Mouse (Mus musculus) v-Abl transformed pro-B cells (cell line): Measurements from ENCODE around the gene Actn4.
"Not testable (repeated sequence)": the region's sequence is repeated elsewhere in the genome, so short reads cannot be mapped to it uniquely, and the experiment has no call there.

ENCODE experiments used
- in situ Hi-C, 2 experiments: fragments of 400-800 bp; cut with MboI; formaldehyde crosslinking; loops; one replicate each; pipeline ENCODE4 v1.15.1; 2025; ENCODE audit not compliant: unreplicated experiment in 2 of 2

The Actn4 gene

DNA sequence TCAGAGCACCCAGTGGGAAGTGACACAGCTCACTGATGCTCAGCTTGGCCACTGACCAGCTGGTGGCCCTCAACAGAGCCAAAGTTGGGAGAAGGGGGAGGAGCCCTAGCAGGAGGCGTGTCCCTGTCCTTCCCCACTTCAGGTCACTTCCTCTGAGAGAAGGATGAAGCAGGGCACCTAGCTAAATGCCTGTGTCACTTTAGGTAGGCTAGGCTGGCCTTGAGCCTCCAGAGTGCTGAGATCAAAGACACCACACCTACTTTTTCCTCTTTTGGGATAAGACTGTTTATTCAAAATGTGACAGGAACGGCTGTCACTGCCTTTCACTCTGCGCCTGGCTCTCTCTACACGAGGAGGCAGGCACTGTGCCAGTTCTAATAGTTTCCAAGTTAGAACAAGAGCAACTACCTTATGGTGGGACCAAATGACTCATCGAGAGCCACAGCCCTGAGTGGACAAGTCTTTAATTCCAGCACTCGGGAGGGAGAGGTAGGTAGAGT, 9.7 kb upstream of the Actn4 start:
- in situ Hi-C loops: loop anchor here (5.0 kb wide), 1 partner anchor 65 kb away; no protein-coding TSS in a partner anchor

GRCm38 (mm10) chr7:28971029-28971428, 8.9 kb upstream of the Actn4 start:
- in situ Hi-C loops: loop anchor here (5.0 kb wide), 1 partner anchor 66 kb away; no protein-coding TSS in a partner anchor

- in situ Hi-C loops: loop anchor here (5.0 kb wide), 1 partner anchor 67 kb away; no protein-coding TSS in a partner anchor
Observed at GRCm38 (mm10) chr7:28969672-28970394, 7.7 kb upstream of the Actn4 start.

- in situ Hi-C loops: no loop called here
Observed at GRCm38 (mm10) chr7:28969271-28969670, 7.1 kb upstream of the Actn4 start.

DNA sequence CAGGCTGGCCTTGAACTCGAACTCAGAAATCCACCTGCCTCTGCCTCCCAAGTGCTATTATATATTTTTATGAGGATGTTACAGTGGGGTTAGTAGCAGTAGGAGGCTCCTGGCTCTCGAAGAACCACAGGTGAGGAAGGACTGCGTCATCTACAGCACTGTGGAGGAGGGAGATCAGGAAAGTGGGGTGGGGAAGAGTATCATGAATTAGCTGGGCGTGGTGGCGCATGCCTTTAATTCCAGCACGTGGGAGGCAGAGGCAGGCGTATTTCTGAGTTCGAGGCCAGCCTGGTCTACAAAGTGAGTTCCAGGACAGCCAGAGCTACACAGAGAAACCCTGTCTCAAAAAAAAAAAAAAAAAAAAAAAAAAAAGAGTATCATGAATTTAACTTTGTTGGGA, 6.0 kb upstream of the Actn4 start:
- in situ Hi-C loops: not testable (repeated sequence)

GRCm38 (mm10) chr7:28966751-28967505, 4.8 kb upstream of the Actn4 start:
- in situ Hi-C loops: no loop called here

DNA sequence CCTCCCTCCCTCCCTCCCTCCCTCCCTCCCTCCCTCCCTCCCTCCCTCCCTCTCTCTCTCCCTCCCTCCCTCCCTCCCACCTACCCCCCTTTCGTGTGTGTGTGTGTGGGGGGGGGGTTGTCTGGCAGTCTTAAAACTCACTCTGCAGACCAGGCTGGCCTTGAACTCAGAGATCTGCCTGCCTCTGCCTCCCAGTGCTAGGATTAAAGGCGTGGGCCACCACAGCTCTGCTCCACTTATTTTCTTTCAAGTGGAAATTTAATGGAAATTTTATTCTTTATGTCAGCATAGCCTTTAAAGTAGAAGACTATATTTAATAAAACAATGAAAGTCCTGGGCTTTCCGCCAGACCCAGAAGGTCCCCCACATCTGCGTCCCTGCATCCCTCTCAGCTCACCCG, 4.0 kb upstream of the Actn4 start:
- in situ Hi-C loops: no loop called here

- in situ Hi-C loops: no loop called here
Observed at GRCm38 (mm10) chr7:28965346-28965840, 3.3 kb upstream of the Actn4 start.

DNA sequence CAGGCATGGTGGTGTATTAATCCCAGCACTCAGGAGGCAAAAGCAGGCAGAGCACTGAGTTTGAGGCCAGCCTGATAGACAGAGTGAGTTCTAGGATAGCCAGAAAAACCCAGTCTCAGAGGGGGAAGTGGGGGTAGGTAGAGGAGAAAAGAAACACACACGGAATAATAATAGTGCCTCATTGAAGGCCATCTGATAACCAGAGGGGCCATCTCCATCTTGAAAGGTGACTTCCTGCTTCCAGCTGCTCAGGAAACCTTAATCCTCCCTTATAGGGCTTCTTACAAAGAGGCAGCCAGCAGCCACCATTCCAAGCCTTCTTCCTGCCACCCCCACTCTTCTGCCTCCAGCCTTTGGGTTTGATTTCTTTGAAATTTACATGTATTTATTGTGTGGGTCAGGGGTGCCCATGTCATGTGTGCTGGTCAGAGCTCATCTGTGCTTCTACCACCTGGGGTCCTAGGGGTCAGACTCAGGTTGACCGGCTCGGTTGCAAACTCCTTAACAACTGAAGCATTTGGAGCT, 1.3 kb upstream of the Actn4 start:
- in situ Hi-C loops: no loop called here

- in situ Hi-C loops: no loop called here
Observed at GRCm38 (mm10) chr7:28961584-28961926, 585 bp downstream of the Actn4 start.

- in situ Hi-C loops: no loop called here
Observed at GRCm38 (mm10) chr7:28960354-28961046, 1.6 kb downstream of the Actn4 start.

DNA sequence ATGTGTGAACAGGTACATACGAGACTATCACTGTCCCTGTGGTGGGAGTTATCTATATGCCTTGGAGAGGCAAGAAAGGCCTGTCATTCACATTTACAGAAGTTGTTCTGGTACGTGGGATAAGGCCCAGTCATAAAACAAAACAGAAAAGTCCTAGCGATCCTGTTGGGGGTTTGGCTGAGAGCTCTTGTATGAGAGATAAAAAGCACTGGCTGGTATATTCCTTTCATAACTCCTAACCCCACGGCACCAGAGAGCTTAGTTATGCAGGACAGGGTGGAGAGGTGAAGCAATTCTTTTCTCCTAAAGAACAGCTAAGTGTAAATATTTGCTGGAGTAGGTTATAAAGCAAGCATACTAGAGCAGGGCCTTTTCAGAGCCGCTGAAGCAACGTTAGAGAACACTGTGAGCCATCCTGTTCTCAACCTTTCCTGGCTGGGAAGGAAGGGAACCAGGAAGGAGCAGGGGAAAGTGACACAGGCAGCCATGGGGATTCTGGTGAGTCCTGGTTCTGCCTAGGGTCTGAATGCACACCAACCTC, 2.6 kb downstream of the Actn4 start:
- in situ Hi-C loops: no loop called here

- in situ Hi-C loops: no loop called here
Observed at GRCm38 (mm10) chr7:28958770-28959169, 3.4 kb downstream of the Actn4 start.

DNA sequence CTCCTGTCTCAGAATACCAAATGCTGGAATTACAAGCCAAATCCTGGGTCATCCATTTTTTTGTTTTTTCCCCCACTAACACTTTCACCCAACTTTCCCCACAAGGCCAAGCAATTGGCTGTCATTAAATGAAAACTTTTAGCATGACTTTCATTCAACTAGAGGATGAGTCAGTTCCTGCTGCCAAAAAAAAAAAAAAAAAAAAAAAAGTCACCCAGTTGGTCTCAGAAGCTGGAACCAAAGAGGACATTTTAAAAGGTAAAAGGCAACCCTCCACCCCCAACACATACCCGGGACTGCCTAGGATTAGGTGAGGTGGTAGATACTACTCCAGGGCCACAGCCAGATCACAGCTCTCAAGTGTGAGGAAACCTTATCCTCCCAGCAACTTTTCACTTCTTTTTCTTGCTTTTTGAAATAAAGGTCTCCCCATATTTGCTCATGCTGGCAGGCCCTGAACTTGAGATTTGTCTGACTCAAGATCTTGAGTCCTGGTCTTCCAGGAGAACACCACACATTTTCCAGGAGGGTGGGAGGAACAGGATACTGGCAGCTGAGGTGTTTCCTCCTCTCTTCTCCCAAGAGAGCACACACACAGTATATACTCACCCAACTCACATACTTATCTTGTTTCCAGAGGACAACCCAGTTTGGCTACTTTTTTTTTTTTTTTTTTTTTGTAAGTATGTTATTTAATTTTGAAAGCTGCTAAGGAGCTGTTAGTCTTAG, 4.0 kb downstream of the Actn4 start:
- in situ Hi-C loops: no loop called here

- in situ Hi-C loops: no loop called here
Observed at GRCm38 (mm10) chr7:28957286-28957685, 4.9 kb downstream of the Actn4 start.

DNA sequence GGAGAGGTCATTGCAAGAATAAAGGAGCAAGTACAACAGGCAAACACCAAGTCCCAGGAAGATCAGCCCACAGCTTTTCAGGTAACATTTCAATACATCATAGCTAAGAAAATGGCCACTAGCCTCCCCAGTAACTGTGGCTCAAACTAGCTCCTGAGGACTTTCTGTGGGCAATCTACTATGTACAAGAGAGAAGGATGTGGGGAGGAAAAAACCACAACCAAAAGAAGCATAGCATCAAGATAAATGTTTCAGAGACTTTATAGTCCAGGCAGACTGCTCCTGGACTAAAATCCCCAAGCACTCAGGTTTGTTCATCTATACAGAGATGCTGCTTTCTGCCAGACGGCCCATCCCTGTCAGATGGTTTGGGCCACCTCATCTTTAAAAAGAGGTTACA, 5.9 kb downstream of the Actn4 start:
- in situ Hi-C loops: no loop called here

- in situ Hi-C loops: no loop called here
Observed at GRCm38 (mm10) chr7:28955295-28955897, 6.7 kb downstream of the Actn4 start.

DNA sequence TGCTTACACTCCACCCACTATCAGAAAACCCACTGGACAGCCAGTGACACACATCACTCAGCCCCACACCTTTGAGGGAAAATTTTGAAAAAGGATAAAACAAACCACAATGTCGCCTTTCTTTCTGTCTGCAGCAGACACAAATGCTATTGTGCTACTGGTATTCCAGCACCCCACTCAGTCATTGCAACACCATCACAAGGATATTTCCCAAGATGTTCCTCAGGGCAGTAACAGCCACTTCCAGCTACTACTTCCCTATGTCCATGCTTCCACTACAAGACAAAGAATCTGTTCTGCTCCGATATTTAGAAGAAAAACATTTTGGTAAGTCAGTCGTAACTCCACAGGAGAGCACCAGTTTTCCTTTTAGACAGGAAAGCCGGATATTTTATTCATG, 7.4 kb downstream of the Actn4 start:
- in situ Hi-C loops: no loop called here
